ENCODE assay signal across 1 mouse cellular context in the genomic region with DNA sequence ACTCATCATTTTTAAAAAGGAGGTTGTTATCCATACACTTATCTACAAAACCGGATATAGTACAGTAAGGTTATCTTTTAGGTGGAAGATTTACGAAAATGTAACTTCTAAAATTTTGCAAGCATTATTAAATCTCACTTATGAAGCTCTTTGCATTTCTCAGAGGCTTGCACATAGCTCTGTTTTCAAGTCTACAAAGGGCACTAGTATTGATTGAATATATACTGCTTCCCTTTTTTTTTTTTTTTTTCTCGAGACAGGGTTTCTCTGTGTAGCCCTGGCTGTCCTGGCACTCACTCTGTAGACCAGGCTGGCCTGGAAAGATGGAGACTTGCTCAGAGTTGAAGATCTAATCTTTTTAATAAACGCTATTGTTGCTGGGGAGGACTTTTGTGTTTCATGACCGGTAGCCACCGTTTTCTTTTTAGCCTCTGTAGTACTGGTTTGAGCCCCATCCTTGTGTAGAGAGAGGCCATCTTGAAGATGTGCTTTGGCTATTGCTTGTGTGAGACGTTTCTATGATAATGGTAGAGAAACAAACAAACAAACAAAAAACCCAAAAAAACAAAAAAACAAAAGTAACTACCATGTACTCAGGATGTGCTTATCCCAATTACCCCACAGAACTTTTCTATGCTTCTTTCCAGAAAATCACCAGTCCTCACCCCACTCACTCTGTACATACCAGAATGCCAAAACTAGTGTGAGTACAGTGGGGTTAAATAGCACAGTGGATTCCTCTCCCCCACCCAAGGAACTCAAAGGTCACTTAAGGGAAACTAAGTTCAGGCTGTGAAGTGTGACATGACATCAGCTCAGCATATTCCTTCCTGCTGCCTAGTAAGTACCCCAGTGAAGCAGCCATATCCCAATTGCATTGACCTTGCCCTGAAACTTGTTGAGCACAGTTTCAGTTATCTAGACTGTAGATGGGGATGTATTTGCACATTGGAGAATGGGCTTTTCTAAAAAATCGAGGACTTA.
TF ChIP-seq lines count a peak whose summit lies in the region.

No protein-coding gene starts in this region.

TF ChIP-seq in ES-E14, 5 proteins besides CTCF, POLR2A, EP300 and RAD21:
- TF ChIP-seq ZC3H11A (IDR thresholded peaks at IDR 0.05; ENCODE audit: borderline replicate concordance, low read depth, low read length): no peak
- peak; percentile 71; the same call in 1 of the 2 replicates for TF ChIP-seq ZNF384 (IDR thresholded peaks at IDR 0.05; ENCODE audit: low read depth, low read length)
